Mouse (Mus musculus): ENCODE results near the gene Rrp9.

GRCm38 (mm10) chr9:106447348-106447747 lies 28.4 kb upstream of the Rrp9 start, which contains the start of the genes Abhd14b and Abhd14a:
- no peak for TF ChIP-seq EP300 (IDR thresholded peaks at IDR 0.05; ENCODE audit: insufficient read depth, low read depth, low read length)
- TF ChIP-seq CTCF (IDR thresholded peaks at IDR 0.05; ENCODE audit: low read depth, low read length): no peak
- no peak for TF ChIP-seq POLR2A (IDR thresholded peaks at IDR 0.05; ENCODE audit: insufficient read depth, low read length)
